Mouse (Mus musculus) thymus, adult 18-20 months (tissue): Measurements from ENCODE around the gene Phkg1.
A peak's percentile ranks its signal among the peaks of the same experiment; 100 is the strongest.
"Not testable (repeated sequence)": the region's sequence is repeated elsewhere in the genome, so short reads cannot be mapped to it uniquely, and the experiment has no call there.

Experiments used
- DNase-seq, 2 experiments: peaks; one replicate each; pipeline ENCODE4 v3.0.0; 2022; ENCODE audit warnings: mixed read lengths in 2 of 2

The Phkg1 gene

DNA sequence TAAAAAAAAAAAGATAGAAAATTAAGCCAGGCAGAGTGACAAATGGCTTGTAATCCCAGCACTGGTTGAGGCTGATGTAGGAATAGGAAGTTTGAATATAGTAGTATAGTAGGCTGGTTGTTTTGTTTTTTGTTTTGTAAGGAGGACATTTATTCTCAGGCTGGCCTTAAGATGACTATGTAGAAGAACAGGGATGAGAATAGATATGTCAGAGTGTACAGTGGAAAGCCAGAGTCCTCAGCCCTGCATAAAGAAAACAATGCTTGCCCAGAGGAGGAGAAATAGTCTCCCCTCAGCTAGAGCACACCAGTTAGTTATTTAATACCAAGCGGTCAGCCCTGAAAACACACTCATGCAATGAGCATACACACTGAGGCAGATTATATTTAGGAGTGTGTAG lies at the start of gene Phkg1:
TSS of gene Phkg1 (minus strand) at position 101 of the 400 bp plus-strand sequence.
- DNase-seq, result no peak

DNA sequence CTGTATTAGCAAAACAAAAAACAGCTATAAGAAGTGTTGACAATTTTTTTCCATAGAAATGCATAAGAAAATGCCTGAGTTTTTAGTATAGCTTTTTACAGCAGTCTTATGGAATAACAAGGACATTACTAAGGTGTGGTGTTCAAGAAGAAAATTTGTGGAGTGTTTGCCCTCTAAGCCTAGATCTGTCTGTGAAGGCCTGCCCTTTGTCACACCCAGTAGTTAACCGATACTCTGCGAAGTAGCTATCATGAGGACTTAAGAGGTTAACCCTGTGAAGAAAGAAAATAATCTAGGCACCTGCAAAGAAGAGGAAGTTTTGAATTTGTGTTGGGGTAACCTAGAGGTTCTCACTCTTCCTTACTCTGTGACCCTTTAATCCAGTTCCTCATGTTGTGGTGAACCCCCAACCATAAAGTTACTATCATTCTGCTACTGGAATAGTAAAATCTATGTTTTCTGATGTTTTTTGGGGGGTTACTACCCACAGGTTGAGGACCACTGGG lies 49.2 kb upstream of the Phkg1 start:
- no peak for DNase-seq

DNA sequence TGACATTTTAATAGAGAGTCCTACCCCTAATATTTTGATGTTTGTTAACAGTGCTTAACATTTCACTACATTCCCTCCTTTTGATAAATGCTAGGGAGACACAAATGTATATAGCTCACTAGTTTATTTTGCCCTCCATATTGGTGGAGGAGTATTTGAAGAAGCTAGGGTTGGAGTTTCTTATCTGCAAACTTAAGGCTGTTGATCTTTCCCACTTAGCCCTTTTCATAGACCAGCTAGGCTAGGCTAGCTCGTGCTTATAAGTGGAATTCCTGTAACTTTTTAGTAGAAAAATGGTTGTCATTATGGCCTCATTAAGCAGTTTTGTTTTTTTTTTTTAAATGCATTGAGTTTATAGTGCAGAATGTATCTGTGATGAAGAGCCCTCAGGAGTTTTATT lies 45.1 kb upstream of the Phkg1 start:
- no peak for DNase-seq

DNA sequence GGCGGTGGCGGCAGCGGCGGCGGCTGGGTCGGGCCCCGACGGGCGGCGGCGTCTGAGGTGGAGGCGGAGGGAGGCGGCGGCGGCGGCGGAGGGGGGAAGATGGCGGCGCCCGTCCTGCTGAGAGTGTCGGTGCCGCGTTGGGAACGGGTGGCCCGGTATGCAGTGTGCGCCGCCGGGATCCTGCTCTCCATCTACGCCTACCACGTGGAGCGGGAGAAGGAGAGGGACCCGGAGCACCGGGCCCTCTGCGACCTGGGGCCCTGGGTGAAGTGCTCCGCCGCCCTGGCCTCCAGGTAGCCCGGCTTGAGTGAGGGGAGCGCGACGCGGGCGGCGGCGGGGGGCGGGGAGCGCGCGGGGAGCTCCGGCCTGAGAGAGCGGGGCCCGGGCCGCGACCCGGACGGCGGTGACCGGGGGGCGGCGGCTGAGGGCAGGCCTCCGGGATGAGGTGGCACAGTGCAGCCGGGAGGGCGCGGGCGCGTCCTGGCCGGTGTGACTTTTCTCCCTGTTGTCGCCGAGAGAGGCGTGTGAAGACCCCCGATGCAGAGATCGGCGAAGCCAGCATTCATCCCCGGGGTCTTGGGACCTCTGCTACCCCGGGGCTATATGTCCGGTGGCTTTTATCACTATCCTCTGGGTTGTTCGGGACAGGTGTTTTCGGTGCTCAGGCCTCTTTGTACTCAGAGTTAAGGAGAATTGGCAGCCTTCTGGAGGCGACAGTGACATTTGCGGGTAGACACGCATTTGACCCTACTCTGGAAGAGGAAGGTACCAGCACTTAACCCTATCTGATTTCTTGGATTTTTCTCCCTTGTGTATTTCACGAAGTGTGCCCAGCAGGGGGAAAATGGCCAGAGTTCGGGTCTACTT lies 44.0 kb upstream of the Phkg1 start:
- DNase-seq, result peak; percentile 43 to 49

DNA sequence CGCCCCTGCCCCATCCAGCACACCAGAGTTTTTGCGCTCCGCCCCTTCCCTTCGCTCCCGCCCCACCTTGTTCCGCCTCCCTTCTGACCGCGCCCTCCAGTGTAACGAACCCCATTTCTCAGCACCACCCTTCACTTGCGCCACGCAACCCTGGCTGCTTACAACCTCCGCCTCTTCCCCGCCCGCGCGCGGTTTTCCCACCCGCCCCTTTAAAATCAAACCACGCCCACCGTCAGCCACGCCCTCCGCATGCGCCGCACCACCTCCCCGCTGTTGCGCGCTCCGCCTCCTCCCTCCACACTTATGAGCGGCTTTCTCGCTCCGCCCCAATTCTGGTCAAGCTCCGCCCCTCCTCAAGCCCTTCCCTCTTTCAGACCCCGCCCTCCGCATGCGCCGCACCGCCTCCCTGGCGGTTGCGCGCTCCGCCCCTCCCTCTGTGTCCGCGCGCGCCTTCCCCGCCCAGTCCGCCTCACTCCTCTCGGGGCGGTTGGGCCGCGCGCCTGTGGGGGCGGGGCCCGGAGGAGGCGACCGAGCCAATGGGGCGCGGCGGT lies 43.2 kb upstream of the Phkg1 start, which contains the start of gene Vkorc1l1:
TSS of gene Vkorc1l1 (plus strand) at position 476 of the 551 bp plus-strand sequence.
- peak; percentile 97 for DNase-seq

DNA sequence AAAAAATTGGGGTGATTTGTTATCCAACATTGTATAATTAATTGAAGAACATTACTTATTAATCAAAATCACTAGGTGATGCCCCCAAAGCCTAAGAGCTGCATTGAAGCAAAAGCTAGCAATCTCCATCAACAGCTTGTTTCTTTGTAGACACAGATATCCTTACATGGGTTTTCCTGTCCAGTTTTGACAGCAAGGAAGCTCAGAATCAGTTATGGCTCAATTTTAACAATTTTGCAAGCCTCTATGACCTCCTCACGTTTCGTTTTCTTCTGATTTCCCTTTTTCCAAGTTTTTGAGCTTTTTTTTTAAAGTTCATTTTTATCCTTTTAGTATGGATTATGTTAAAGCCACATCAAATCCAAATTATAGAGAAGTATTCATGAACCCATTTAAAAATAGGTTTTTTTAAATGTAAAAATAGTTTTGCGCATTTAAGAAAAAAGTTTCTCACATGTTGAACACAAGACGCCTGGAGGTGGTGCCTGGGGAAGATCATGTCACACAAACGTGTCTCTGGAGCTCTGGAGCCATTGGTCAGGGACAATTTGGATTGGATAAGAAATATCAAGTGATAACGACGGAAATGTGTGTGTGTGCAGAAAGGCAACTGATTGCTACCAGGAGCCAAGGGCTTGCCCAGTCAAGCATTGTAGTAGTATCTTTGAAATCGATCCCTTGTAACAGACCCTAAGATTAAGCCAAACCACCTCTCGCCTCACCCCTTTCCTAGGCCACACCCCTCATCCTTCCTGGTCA lies 42.6 kb upstream of the Phkg1 start:
- no peak for DNase-seq

DNA sequence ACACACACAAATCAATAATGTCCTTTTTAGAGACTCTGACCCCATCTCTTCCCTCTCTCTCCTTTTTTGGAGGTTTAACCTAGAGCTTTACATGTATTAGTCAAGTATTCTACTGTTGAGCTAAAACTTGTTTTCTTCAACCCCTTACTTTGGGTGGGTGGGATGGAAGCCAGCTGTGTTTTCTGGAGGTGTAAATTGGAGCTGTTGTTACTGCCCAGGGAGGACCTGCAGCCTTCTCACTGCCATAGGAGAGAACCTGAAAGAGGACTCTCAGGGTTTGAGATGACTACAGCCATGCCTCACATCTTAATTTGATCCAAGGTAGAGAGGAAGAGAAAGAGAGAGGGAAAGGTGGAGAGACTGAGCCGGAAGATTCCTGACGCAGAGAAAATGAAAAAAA lies 41.9 kb upstream of the Phkg1 start:
- DNase-seq, result no peak

DNA sequence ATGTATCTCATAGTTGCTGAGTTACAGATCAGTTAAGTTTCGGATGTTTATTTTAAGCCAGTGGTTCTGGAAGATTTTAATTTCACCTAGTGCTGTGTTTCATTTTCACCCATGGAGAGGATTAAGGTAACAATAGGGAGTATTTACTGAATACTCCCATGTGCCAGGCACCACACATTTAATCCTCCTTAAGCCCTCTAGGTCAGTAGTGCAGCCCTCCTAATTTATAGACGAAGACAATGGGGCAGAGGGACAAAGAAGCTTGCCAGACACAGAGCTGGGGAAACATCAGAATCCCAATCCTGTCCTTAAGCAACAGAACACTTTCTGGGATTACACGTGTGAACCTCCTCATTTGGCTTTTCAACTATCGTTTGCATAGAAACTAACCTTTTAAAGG lies 38.6 kb upstream of the Phkg1 start:
- DNase-seq, result no peak

DNA sequence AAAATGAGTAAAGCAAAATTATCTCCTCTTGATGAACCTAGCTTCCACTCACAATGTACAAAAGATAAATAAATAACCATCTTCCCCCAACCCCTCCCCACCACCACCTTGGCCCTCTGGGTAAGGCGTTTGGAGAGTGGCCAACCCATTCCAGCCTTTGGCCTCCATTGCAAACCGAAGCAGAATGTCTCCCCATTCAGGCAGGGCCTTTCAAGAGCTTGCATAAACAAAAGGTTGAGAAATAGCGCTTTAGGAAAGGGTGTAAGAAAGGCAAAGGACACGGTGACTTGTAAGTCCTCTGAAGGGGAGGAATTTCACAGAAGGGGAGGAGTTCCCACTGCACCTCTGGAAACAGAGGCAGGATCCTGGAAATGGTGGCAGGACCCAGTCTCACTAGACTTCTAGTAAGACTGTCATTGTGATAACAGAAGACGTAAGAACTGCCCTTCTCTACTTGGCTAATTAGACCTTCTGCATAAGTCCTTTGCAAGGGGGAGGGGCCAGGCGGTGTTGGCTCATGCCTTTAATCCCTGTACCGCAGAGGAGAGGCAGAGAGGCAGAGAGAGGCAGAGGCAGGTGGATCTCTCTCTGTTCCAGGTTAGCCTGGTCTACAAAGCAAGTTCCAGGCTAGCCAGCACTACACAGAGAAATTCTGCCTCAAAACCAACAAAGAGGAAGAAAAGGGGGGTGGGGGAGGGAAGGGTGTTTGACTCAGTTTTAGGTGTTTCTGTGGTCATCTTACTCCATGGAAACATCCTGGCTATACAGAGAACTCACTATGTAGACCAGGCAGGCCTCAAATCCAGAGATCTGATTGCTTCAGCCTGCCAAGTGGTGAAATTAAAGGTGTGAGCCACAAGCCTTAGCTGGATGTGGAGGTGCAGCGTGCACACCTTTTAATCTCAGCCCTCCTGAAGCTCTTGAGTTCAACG lies 31.8 kb upstream of the Phkg1 start:
- no peak for DNase-seq

DNA sequence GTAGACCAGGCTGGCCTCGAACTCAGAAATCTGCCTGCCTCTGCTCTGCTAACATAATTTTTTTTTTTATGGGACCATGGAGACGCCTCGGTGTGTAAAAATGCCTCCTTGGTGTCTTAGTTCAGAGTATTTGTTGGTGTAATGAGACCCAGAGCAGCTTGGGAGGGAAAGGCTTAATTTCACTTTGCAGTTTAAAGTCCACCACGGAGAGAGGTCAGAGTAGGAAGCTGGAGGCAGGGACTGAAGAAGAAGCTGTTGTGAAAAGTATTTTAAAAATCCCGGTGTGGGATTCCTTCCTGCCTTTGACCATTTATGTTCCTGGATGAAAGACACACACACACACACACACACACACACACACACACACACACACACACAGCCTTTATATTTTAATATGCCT lies 27.6 kb upstream of the Phkg1 start:
- no peak for DNase-seq

DNA sequence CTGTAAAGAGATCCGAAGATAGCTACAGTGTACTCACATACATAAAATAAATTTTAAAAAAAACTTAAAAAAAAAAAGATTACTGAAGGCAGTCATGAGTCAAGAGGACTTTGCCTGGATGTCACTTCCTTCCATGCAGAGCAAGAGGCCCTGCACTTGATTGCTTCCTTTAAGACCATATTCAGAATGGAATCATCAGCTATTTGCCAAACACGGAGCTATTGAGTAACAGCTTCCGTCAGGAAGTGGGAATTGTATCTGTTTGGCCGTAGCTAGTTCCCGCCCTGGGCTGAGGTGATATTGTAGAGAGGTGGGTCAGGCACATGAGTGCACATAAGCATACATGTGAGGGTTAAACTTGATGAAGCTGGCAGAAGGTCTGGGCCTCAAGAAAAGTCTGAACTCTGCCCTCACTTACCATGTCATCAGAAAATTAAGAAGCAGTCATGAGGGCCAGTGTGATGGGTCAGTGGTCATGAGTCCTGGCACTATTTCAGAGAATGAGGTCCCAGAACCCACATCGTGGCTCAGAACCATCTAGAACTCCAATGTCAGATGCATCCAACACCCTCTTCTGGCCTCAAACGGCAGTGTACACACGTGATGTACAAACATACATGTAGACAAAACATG lies 26.6 kb upstream of the Phkg1 start:
- no peak for DNase-seq

DNA sequence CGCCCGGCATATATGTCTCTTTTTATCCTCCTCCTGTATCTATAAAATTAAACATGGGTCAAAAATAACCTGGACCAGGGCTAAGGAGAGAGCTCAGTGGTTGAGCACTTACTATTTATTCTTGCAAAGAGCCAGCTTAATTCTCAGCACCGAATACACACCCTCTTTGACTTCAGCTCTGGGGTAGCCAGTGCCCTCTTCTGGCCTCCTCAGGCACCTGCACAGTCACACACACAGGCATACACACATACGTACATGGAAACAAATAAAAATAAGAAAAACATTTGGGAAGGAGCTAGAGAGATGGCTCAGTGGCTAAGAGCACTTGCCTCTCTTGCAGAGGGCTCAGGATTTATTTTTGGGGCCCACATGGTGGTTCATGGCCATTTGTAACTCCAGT lies 23.6 kb upstream of the Phkg1 start:
- no peak for DNase-seq

DNA sequence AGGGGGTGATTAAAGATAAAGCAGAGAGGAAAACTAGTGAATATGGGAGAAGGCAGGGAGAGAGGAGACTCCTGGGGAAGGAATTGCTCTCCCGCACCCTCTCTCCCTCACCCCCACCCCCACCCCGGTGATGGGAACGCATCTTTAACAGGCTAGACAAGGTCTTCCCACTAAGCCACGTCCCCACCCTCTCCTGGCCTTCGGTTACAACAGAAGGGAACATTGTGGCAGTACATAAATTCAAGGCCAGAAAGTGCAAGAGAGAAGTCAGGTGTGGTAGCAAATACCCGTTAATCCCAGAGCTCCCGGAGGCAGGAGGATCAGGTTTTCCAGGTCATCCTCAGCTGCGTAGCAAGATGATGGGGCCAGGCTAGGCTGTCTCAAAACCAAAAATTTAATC lies 21.0 kb upstream of the Phkg1 start:
- no peak for DNase-seq

DNA sequence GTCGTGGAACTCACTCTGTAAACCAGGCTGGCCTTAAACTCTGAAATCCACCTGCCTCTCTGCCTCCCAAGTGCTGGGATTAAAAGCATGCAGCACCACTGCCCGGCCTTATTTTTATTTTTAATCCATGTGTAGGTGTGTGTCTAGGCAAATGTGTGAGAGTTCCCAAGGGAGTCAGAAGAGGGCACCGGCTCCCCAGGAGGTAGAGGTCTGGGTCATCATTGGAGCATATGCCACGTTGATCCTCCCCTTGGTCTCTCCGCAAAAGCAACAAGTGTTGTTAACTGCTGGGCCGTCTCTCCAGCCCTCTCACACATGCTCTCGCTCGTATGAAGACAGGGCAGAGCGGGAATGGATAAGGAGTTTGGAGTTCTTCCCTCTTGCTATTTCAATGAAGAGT lies 20.4 kb upstream of the Phkg1 start:
- no peak for DNase-seq

DNA sequence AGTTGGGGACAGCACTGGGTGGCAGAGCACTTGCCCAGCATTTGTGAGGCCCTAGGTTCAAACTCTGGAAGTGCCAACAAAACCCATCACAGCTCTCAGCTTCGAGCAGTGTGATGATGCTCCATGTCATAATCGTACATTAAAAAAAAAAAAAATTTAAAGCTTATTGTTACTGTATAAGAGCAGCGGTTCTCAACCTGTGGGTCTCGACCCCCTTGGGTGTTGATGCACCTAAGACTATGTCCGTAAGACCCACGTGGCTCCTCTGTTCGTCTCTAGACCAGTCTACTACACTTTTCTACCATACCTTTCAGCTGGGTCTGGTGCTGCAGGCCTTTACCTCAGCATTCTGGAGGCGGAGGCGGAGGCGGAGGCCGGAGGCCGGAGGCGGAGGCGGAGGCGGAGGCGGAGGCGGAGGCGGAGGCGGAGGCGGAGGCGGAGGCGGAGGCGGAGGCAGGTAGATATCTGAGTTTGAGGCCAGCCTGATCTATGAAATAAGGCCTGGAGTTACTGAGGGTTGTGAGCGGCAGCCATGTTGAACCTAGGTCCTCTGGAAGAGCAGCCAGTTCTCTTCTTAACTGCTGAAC lies 19.8 kb upstream of the Phkg1 start:
- no peak for DNase-seq

DNA sequence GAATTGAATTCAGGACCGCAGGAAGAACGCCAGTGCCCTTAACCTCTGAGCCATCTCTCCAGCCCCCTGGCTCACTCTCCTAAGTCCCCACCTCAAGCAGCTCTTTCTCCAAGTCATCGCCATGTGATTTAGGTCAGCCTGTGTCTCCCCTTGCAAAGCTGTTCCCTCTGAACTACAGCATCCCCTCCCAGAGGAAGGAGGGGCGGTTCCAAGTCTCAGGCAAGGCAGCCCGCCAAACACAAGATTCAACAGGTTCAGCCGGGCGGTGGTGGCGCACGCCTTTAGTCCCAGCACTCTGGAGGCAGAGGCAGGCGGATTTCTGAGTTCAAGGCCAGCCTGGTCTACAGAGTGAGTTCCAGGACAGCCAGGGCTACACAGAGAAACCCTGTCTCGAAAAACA lies 17.1 kb upstream of the Phkg1 start:
- not testable (repeated sequence) for DNase-seq

DNA sequence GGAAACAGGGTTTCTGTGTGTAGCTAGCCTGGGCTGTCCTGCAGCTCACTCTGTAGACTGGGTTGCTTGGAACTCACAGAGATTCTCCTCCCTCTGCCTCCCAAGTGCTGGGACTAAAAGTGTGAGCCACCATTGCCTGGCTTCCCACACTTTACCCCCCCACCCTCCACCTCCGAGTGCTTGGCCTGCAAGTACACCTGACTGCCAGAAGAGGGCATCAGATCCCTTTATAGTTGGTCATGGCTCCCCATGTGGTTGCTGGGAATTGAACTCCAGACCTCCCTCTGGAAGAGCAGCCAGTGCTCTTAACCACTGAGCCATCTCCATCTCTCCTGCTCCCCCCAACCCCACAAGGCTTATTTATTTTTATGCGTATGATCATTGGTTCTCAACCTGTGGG lies 15.7 kb upstream of the Phkg1 start:
- no peak for DNase-seq

DNA sequence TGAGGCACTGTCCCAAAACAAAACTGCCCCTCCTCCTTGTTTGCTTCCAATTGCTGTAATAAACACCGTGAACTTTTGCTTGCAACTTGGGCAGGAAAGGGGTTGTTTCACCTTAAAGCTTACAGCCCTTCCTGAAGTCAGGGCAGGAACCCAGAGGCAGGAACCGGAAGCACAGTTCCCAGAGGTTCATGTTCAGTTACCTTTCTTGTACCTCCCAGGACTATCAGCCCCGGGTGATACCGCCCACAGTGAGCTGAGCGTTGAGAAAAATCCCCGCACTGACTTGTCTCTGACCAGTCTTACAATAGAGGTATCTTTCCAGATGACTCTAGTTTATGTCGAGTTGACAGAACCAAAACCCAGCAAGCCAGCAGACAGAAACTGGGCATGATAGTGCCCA lies 11.2 kb upstream of the Phkg1 start:
- DNase-seq, result no peak

DNA sequence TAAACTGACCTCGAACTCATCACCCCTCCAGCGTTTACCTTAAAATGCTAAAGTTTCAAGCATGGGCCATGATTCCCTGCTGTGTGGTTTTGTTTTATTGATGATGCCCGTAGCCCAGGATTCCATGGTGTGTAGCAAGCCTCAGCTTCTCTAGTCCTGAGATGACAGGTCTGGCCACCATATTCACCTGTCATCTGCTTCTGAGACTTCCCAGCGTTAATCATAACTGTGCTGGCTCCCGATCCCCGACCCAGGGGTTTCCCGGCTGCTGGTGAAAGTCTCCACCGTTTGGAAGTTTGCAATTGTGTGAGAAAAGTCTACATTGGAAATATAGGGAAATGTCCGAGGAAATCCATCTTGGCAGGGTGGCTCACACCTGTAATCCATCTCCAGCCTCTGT lies 10.8 kb upstream of the Phkg1 start:
- DNase-seq, result no peak

DNA sequence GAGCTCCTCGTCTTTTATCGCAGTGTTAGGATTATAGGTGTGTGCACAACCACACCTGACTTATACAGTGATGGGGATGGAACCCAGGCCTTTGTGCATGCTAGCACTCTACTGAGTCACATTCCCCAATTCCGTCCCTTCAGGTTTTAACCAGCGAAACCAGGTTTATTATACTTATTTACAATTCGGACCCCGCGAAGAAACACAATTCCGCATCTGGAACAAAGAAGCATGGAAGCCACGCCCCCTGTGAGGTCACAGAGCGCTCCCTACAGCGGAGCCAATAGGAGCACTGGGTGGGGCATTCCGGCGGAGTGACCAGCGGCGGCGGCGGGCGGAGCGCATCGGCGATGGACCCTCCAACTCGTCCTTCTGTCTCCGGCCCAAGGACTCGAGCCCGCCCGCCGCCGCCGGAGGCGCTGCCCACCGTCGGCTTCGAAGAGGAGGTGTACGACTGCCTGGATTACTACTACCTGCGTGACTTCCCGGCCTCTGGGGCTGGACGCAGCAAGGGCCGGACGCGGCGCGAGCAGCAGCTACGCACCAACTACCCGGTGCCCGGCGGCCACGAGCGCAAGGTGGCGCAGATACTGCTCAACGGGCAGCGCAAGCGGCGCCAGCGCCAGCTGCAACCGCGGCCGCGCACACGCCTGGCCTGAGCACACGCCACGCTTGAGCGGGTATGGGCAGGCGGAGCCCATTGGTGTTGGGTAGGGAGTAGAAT lies 10.1 kb upstream of the Phkg1 start, which contains the start of gene Nupr1l:
TSS of gene Nupr1l (plus strand) at position 299 of the 724 bp plus-strand sequence.
- peak; percentile 68 to 70 for DNase-seq

DNA sequence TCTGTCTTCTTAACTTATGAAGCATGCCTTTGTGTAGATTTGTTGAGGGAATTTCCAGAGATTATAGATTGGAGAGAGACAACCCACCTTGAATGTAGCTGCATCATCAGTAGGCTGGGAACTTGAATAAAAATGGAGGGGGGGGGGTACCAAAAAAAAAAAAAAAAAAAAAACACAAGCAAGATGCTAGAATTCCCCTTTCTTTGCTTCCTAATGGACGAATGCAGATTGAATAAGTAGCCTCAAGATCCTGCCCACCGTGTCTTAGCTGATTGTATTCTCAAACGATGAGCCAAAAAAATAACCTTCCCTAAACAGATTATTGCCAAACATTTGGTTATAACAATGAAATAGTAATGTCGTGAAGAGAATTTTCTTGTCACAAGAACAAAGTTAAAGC lies 9.4 kb upstream of the Phkg1 start:
- no peak for DNase-seq
